Mouse (Mus musculus) C2C12 (cell line): Measurements from ENCODE around the gene Rgs6.

Source experiments
- CEBPB ChIP-seq: IDR thresholded peaks from one replicate; pipeline ENCODE4 v1.6.1; 2011; ENCODE audit warnings: low read depth, mild to moderate bottlenecking, control low read depth, moderate library complexity
- CTCF ChIP-seq: IDR thresholded peaks from one replicate; pipeline ENCODE4 v1.5.1; 2011; ENCODE audit not compliant: control insufficient read depth, insufficient read depth, insufficient read length
- FOSL1 ChIP-seq: IDR thresholded peaks from one replicate; pipeline ENCODE4 v1.8.0; 2011; ENCODE audit warnings: mild to moderate bottlenecking, low read length; ENCODE audit not compliant: poor library complexity, insufficient read depth, severe bottlenecking
- MAX ChIP-seq: IDR thresholded peaks from one replicate; pipeline ENCODE4 v1.6.1; 2011; ENCODE audit warnings: mild to moderate bottlenecking, control low read depth
- MYOD1 ChIP-seq: IDR thresholded peaks from one replicate; pipeline ENCODE4 v1.6.1; 2011; ENCODE audit warnings: low read depth; ENCODE audit not compliant: control insufficient read depth, insufficient read length
- MYOG ChIP-seq: IDR thresholded peaks from one replicate; pipeline ENCODE4 v1.6.1; 2011; ENCODE audit not compliant: control insufficient read depth, insufficient read length; ENCODE audit errors: extremely low read depth
- USF1 ChIP-seq: IDR thresholded peaks from one replicate; pipeline ENCODE4 v1.6.1; 2011; ENCODE audit warnings: low read depth, mild to moderate bottlenecking, control low read depth, moderate library complexity

DNA sequence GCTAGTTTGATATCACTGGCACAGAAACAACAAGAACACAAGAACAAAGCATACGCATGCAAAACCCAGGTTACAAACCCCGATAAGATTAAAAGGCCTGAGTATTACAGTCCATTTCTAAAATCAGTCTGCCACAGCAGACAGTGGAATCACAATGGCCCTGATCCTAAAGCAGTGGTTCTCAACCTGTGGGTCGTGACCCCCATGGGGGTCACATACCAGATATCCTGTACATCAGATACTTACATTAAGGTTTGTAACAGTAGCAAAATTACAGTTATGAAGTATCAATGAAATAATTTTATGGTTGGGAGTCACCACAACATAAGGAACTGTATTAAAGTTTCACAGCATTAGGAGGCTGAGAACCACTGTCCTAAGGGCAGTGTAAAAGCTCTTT, 488.1 kb downstream of the Rgs6 start:
- no peak for TF ChIP-seq USF1
- no peak for TF ChIP-seq CTCF
- TF ChIP-seq MYOD1: no peak
- TF ChIP-seq MAX: no peak
- no peak for TF ChIP-seq CEBPB
- no peak for TF ChIP-seq FOSL1
- no peak for TF ChIP-seq MYOG
